Mouse (Mus musculus) layer of hippocampus, postnatal 14 days (tissue): ENCODE data around the gene Gli2. TPM values are rescaled to one million over a fixed set of nuclear protein-coding genes. Genes with fewer than 3 reads are reported as not detected.

Experiments used
- DNase-seq, 2 experiments: peaks; one replicate each; pipeline ENCODE4 v3.0.0; 2021 to 2022; ENCODE audit warnings: low spot score in 2 of 2, mixed read lengths in 1 of 2
- total RNA-seq, 2 experiments: library from RNA; stranded (reverse); gene quantifications; 2 replicates each; pipeline ENCODE4 v1.2.3; 2021

Gene Gli2
- total RNA-seq, 2 experiments from 2014 or later, result 4.2 to 4.5 TPM

- DNase-seq, result no peak
Measured at GRCm38 (mm10) chr1:118952318-118952717, 101.1 kb downstream of the Gli2 start.

- DNase-seq, result no peak
Measured at GRCm38 (mm10) chr1:118948407-118948806, 105.0 kb downstream of the Gli2 start.

GRCm38 (mm10) chr1:118947221-118947620 is 106.2 kb downstream of the Gli2 start:
- no peak for DNase-seq

GRCm38 (mm10) chr1:118941336-118941735 is 112.1 kb downstream of the Gli2 start:
- peak; percentile 15 to 20 for DNase-seq

- DNase-seq, result peak in 1 of 2 experiments; percentile 12
Measured at GRCm38 (mm10) chr1:118940269-118940840, 113.1 kb downstream of the Gli2 start.

GRCm38 (mm10) chr1:118938206-118938605 is 115.2 kb downstream of the Gli2 start:
- no peak for DNase-seq

- DNase-seq, result no peak
Measured at GRCm38 (mm10) chr1:118936108-118936507, 117.3 kb downstream of the Gli2 start.

GRCm38 (mm10) chr1:118935518-118935917 is 117.9 kb downstream of the Gli2 start:
- no peak for DNase-seq

GRCm38 (mm10) chr1:118932167-118932566 is 121.3 kb downstream of the Gli2 start:
- no peak for DNase-seq

- DNase-seq, result no peak
Measured at GRCm38 (mm10) chr1:118927543-118928354, 125.7 kb downstream of the Gli2 start.

- no peak for DNase-seq
Measured at GRCm38 (mm10) chr1:118926556-118926955, 126.9 kb downstream of the Gli2 start.

- DNase-seq, result no peak
Measured at GRCm38 (mm10) chr1:118922189-118922588, 131.2 kb downstream of the Gli2 start.

GRCm38 (mm10) chr1:118917520-118918220 is 135.7 kb downstream of the Gli2 start:
- no peak for DNase-seq

GRCm38 (mm10) chr1:118916477-118917075 is 136.8 kb downstream of the Gli2 start:
- DNase-seq, result no peak

- DNase-seq, result no peak
Measured at GRCm38 (mm10) chr1:118913414-118914385, 139.7 kb downstream of the Gli2 start.

GRCm38 (mm10) chr1:118912929-118913328 is 140.5 kb downstream of the Gli2 start:
- no peak for DNase-seq

GRCm38 (mm10) chr1:118911427-118911727 is 142.0 kb downstream of the Gli2 start:
- DNase-seq, result no peak

GRCm38 (mm10) chr1:118910693-118911426 is 142.6 kb downstream of the Gli2 start:
- DNase-seq, result peak in 1 of 2 experiments; percentile 42

GRCm38 (mm10) chr1:118909051-118909450 is 144.4 kb downstream of the Gli2 start:
- DNase-seq, result peak in 1 of 2 experiments; percentile 65

- peak in 1 of 2 experiments; percentile 20 for DNase-seq
Measured at GRCm38 (mm10) chr1:118907574-118907973, 145.8 kb downstream of the Gli2 start.
